Mouse (Mus musculus): ENCODE measurements around the gene Etnk1. TPM values are rescaled to one million over a fixed set of nuclear protein-coding genes. Genes with fewer than 3 reads are reported as not detected.
A peak's percentile ranks its signal among the peaks of the same experiment; 100 is the strongest.

Gene Etnk1
- polyA plus RNA-seq, 1 experiment from 2014 or later = 42.2 TPM

DNA sequence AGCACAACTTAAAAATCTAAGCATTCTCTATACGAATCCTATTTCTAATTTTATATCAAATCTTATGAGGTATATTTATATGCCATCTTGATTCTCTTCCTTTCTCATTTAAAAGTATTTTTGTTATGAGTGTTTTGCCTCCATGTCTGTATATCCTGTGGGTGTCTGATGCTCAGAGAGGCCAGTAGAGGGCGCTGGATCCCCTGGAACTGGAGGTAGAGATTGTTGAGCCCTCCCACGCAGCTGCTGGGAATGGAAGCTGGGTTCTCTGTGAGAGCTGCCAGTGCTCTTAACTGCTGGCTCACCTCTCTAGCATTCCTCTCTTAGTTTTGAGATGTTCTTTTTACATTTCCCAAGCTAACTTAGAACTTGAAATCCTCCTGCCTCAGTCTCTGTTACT is 112.2 kb downstream of the Etnk1 start:
- in situ Hi-C loops (cut with MboI; ENCODE audit: low pct_unique_long_range_greater_than_20kb) = no loop called here
- peaks cover 15% of the 10 kb centered on the region for H3K27me3 ChIP-seq
- ATAC-seq (no peak), DNase-seq (ENCODE audit: low read depth, low spot score) (no peak)
- POLR2A ChIA-PET = no interaction called here
- CTCF ChIA-PET = no interaction called here
- TF ChIP-seq CTCF (IDR thresholded peaks at IDR 0.05) = peak; percentile 39

Other genes with a start within 250 kb of the Etnk1 start
- 0.65 TPM for gene St8sia1, start 202.8 kb upstream of the Etnk1 start, polyA plus RNA-seq (2021)
- 18.7 TPM for gene C2cd5, start 67.1 kb upstream of the Etnk1 start, polyA plus RNA-seq (2021)